Mouse (Mus musculus): ENCODE results near the gene Klhdc8a.

Klhdc8a gene

DNA sequence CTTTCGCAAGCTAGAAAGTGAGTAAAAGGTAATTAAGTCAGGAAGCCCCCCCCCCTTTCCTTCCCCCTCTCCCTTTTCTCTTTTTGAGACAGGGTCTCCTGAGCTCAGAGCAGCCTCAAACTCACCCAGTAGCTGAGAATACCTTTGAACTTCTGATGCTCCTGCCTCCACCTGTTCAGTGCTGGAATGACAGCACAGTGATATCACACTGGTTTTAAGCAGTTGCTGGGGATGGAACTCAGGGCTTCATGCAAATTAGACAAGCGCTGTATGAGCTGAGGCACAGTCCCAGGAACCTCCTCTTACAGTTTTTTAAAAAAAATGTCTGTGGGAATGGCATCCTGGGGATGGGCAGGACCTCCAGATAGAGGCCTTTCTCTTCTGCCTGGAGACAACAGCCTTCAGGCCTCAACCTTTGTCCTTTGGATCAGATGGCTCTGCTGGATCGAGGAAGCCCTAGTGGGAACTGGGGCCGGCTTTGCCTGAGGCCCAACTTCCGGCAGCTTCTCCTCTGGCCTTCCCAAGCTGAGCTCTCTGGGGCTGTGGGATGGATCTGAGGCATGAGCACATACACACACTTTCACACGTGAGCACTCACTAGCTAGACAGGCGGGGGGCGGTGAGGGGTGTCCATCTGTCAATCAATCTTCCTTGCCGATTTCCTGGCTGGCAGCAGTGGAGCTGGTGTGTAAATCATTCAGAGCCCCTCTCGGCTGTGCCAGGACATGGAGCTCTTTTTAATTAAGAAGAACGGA is 7.3 kb upstream of the Klhdc8a start:
- DNase-seq: no peak

DNA sequence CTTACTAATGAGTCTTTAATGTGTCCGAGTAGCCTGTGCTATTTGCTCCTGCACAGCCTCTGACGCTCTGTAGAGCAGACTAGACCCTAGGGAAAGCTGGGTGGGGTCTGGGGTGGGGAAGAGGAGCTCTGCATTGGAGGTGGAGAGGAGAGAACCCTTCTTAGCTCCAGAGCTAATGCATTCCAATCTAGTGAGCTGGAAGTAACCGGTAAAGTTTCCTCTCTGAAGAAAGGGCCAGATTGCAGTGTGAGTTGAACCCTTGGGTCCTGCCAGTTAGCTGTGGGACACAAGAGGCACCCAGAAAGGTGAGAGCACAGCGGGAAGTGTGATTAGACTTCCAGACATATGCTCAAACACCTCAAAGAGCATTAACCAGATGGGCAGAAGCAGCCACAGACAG is 6.7 kb upstream of the Klhdc8a start:
- no peak for DNase-seq

DNA sequence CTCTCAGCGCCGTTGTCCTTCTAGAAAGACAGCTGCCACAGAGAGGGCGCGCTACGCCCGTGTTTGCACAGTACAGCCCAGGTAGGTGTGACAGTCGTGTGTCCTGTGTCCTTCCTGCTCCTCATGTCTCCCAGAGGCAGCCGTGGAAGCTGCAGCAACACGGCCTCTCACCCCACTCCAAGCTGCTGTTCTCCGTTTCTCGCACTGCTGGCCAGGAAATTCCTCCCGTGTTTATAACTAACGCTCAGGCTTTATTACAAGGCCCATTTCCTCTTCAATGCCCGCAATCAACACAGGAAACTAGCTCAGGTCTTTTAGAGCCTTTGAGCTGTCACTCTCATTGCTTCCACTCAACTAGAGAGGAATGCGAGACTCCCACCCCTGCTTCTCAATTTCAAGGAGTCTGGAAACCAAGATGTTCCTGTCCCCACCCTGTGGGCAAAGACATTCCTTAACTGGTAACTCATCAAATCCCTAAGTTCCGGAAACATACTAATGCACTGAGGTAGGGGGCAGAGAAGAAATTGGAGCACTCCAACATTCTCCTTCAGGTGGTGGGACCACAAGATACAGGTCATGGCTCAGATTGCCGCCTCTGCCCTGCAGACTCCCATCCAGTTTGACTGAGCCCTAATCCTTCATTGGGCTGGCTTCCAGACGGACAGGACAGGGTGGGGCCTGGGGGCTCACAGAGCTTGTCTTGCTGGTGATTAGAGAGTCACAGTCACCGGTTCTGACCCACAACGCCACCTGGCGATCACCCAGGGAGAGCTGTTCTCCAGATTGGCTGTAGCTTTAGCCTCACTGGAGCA is 5.9 kb upstream of the Klhdc8a start:
- DNase-seq: peak in 1 of 2 experiments; percentile 64

DNA sequence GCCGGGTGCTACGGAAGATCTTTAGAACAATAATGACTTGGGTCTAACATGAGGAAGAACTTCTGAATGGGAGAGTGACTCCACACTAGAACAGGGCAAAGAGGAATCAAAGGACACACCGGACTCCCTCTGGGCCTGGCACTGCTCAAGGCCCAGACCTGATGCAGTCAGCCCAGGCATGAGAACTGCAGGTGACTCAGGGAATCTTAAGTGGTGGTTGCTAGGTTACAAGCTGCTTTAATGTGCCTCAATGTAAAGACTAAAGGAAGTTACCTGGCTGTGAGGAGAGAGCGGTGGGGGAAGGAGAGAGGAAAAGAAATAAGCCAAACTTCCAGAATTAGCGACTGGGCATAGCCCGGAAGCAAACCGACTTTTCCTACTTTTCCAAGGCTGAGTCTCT is 2.9 kb upstream of the Klhdc8a start:
- DNase-seq: peak in 1 of 2 experiments; percentile 41

DNA sequence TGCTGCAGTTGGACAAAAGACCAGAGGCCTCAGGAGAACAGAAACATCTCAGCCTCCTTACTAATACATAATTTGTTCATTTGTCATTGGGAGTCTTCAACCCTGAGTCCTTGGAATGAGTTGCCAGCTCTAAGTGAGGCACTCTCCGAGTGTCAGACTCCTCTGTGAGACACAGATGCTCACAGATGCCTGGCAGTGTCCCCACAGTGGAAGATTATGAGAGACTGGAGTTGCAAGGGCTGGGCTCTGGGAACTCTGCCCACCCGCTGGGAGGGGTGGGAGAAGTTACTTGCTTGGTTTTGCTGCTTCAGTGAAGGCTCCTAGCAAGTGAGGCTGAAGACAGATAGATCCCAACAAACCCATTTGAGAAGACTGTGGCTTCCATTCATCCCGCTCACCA is 2.4 kb upstream of the Klhdc8a start:
- DNase-seq: peak in 1 of 2 experiments; percentile 46

DNA sequence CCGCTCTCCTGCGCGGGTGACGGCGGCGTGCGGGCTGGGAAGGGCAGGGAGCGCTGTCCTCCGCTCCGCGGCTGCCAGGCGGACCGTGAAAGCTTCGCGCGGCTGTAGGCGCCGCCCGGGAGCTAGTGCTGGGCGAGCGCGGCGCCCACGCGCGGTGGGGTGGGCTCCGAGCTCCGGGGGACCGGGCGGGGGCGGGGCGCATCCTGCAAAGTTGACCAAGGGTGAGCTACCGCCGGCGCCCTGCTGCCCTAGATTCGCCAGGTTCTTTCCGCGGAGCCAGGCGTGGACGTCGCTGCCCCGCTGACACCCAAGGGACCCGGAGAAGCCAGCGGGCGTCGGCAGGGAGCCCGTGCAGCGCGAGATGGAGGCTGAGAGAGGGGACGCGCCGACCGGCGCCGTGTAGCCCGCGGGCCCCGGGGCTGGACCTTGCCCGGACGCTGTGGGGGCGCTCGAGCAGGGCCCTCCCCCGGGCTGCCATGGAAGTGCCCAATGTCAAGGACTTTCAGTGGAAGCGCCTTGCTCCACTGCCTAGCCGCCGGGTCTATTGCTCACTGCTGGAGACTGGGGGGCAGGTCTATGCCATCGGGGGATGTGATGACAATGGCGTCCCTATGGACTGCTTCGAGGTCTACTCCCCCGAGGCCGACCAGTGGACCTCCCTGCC is 507 bp downstream of the Klhdc8a start:
- peak; percentile 31 to 51 for DNase-seq

DNA sequence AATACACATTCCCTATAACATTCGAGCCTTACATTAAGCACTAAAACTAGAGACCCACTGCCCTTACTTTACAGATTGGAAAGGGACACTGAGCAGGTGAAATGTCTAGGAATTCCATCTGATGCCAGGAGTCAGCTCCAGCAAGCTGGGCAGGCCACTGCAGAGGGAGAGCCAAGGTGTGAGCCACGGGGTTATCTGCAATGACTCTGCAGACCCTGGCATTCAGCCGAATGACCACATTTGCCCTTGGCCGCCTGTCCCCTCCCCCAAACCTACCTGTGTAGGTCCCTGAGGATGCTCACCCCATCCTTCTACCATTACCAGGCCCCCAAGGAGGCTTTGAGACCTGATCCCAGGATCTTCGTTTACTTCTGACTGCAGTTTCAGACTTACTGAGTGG is 1.3 kb downstream of the Klhdc8a start:
- DNase-seq: no peak

DNA sequence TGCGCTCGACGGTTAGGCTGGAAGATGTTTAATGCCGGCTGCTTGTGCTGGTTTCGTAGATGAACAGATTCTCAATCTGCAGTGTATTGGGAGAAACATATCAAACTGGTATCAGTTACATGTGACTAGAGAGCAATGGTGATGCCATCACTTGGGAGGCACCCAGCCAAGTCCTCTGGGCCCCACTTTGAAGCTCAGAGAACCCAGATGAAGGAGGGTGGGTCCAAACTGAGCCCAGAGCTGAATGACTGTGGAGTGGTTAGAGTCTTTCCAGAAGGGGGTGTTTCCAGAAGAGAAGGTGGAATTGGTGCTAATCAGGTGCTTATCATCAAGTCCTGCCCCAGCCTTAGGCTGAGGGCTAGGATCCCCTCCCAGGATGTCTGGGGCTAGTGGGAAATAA is 2.8 kb downstream of the Klhdc8a start:
- no peak for DNase-seq

DNA sequence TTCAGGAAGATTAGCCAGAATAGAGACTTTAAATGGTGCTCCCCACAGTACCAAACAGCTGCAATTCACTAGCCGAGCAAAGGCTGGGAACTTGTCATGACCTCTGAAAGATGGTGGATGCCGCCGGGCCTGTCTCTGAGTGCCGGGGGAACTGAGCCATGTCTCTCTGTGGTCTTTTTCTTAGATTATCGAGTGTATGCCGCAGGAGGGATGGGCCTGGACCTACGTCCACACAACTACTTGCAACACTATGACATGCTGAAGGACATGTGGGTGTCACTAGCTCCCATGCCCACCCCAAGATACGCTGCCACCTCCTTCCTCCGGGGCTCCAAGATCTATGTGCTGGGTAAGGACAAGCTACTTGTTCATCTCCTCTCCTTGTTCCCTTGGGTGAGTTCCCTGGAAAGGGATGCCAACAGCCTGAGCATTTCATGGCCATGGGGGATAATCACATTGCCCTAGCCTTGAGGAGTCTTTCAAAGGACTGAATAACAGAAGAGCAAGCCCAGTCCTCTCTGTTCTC is 4.0 kb downstream of the Klhdc8a start:
- DNase-seq: no peak

DNA sequence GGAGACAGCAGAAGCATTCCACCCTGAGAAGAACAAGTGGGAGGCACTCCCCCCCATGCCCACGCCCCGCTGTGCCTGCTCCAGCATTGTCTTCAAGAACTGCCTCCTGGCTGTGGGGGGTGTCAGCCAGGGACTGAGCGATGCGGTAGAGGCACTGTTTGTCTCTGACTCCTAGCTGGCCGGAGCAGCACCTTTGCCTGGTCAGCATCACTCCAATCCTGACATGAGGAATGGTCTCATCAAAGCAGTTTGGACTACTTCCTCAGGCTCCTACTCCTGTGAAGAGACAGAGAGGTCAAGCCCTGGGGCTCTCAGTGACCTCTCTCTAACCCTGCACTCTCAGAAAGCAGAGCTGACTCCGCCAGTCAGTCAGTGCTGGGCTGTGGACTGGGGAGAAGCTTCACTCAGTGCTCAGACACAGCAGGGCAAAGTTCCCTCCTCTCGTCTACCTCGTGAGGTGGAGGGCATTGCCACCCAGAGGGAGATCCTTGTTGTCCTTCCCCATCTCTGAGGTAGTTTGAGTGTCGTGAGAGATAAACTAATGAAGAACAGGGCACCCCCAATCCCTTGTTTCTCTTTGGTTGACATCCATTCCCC is 6.3 kb downstream of the Klhdc8a start:
- no peak for DNase-seq

DNA sequence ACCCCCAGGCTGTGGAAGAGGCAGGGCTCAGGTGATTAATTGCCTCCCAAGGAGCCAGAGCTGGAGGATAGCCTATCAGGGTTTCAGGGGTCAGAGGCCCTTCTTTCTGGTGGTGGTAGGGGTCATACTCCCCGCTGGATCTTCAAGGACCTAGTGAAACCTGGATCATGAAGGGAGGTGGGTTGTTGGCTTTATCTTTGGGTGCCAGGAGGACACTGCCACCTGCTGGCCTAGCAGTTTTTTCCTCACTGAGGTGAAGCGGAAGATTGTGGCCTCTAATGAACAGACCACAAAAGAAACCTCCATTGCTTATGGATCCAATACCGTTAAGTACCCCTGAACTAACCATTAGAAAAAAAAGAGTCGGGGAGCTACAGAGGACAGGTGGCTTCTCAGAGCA is 7.7 kb downstream of the Klhdc8a start:
- peak; percentile 58 to 66 for DNase-seq

DNA sequence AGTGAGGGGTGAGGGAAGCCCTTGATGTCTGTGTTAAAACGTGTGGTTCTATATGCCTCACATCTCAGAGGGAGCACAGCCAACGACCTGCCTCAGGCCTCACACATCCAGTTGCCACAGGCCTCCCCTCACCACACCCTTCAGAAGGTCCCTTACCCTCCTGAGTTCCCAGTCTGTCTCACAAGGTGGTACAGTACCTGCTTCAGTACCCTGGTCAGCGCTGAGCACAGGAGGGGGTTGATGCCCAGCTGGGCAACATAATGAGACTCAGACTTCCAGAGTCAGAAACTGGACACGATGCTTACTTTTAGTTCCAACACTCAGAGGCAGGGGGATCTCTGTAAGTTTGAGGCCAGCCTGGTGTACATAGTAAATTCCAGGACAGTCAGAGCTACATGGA is 8.4 kb downstream of the Klhdc8a start:
- DNase-seq: no peak

DNA sequence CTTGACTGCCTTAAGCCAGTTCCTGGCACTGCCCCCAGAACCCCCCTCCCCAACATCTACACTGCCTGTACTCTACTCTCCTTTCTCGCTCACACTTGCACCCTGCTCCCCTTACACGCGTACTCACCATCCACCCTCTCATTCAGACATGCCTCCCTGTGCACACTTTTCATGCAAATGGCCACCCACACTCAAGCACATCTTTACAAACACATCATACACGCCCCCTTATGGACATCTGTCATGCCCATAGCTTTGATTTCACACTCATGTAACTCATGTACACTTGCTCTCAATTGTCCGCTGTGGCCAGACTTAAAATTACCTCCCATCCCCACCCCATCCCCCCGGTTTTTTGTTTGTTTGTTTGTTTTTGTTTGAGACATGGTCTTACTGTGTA is 9.5 kb downstream of the Klhdc8a start:
- DNase-seq: no peak

DNA sequence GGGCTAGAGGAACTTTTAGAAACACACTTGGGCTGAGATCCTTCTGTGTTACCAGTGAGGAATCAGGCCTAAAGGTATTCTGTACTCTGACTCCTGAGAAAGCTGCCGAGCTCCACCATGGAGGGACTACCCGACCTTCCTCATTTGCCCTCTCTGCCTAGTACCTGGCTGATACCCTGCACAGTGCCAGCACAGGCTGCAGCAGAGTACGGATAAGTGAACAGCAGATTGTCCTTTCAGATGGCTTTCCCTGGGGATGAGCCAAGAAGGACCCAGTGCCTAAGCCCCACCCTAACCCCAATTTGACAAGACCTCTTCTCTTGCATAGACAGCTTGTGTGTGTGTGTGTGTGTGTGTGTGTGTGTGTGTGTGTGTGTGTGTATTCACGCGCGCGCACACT is 10.2 kb downstream of the Klhdc8a start:
- DNase-seq: no peak

DNA sequence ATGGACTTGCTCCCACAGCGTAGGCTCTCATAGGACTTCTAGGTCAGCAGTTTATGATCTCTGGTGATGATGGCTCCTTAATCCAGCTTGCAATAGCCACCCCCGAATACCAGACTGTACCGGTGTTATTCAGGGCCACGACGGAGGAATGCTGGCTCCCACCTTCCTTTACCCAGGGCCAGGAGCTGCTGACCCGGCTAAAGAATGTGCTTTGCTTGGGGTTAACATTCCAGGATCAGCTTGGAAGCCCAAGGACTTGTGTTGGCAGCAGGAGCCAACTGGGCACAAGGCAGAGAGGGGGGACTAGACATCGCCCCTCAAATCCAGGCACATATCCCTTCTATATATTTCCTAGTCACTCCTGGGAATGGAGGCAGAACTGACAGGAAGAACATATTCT is 12.3 kb downstream of the Klhdc8a start:
- DNase-seq: no peak

DNA sequence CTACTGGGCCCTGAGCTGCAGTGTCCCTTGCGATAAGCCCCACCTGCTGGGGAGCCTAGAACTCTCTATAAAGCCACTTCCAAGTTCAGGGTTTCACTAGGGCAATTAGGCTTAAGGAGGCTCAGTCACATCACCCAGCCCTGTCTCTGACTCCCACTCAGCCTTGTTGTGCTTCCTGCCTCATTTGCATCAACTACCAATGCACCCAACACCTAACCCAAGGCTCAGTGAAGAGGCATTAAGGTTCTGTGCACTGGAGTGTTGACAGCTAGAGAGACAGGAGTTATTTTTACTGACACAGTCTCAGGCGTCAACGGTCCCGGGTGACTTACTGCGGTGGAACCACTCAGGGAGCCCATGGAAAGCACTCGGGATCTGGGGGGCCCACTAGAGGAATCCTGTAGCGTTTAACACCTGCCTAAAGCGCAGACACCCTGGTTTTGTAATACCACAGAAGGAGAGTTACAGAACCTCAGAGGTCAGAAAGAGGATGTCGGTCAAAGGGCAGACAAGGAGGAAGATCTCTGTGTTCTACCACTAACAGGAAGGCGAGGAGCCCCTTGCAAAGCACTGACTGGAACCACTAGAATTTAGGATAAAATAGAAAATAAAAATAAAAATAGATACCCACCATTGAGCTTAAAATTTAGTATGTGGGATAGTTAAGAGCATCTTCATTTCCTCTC is 12.9 kb downstream of the Klhdc8a start:
- peak in 1 of 2 experiments; percentile 24 for DNase-seq

DNA sequence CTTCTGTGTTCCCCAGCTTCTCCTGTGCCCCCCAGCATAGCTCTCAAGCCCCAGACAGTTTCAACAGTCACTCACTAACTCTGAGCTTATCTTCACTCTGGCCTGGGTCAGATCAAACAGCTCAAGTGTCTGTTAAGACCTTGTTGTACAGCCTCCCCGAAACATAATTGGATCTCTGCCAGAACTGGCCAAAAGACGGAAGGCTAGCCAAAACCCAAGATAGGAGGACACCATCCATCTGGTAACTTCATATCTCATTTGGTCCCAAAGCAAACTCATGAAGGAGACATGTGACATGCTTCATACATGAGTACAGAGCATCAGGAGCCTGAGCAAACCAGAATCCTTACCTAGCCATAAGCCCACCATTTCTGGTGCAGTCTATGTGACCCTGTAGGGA is 13.6 kb downstream of the Klhdc8a start:
- DNase-seq: peak in 1 of 2 experiments; percentile 40

DNA sequence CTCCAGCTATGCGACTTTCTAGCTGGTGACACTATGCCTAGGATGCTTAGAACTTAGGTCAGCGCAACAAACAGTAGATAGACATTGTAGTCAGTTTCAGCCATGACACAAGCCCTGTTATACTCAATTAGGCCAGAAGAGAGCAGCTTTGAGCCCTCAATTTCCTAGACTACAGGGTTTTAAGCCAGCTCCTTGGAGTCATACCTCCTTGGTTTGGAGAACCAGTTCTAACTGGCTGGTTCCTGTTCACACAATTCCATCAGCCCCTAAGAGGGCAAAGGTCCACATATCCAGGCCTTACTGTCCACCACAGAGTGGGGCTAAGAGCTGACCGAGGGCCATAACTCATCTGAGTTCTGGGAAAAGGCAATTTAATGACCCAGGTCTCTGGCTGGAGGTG is 14.3 kb downstream of the Klhdc8a start:
- peak; percentile 50 to 77 for DNase-seq

DNA sequence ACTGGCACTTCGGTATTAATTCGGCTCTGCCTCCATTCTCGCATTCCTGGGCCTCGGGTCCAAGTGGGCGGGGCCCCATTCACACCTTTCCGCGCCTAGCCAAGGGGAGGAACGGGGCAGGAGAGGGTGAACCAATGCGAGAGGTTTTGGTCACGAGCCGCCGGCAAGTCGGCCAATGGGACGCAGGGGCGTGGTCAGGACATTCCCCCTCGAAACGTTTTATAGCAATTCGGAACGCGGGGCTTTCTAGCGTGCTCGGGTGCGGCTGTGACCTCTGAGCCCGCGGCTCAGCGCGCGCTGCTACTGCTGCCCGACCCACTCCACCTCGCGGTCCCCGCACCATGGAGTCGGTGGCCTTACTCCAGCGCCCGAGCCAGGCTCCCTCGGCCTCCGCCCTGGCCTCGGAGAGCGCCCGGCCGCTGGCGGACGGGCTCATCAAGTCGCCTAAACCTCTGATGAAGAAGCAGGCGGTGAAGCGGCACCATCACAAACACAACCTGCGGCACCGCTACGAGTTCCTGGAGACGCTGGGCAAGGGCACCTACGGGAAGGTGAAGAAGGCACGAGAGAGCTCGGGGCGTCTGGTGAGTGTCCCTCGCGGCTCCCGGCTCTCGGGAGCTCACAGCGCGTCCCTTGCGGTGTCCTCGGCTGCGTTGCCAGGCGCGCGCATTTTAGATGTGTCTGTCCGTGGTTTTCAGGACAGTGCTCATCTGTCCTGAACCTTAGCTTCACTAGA is 17.6 kb downstream of the Klhdc8a start, which contains the start of gene Nuak2:
Nuak2 (plus strand) TSS at position 238 of the 736 bp plus-strand sequence.
- DNase-seq: peak; percentile 95 to 96

DNA sequence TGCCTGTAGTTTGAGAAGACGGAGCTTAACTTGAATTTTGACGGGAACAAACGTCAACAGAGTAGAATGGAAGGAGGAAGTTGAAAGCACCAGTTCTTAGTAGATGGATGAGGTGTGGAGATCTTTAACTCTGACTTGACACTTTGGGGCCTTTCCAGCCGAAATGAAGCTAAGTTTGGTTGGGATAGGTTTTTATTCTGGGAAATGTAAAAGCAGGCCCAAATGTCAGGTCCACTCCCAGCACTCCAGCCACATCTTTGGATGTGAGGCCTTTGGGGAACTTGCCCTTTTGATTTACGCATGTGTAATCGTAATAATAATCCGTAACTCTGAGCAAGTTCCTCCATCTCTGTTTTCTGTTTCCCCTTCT is 18.2 kb downstream of the Klhdc8a start:
- no peak for DNase-seq

DNA sequence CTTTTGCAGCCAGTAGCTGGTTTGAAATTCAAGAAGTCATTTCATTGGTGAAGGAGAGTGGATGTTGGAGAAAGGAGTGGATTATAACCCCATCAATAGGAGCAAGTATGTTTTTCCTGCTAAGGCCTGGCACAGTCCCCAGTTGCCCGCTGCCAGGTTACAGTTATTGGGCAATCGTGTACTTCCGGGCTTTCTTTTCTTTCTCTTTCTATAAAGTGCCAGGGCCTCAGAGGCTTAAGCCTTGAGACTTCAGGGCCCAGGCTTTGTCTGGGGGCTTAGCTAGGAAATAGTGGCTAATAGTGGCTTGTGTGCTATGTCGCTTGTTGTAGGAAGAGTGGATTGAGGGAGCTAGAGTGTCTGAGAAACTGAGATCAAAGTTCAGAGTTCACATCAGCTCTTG is 19.0 kb downstream of the Klhdc8a start:
- DNase-seq: peak; percentile 86 to 90
